Mouse (Mus musculus) cerebellum, postnatal 25 days (tissue): Measurements from ENCODE around the gene Gm27021.

Experiments used
- DNase-seq, 2 experiments: peaks; one replicate each; pipeline ENCODE4 v3.0.0; 2021; ENCODE audit warnings: mixed read lengths in 2 of 2

Gm27021 gene

GRCm38 (mm10) chr8:120563851-120564837, 103.7 kb downstream of the Gm27021 start:
- peak; percentile 74 to 76 for DNase-seq

DNA sequence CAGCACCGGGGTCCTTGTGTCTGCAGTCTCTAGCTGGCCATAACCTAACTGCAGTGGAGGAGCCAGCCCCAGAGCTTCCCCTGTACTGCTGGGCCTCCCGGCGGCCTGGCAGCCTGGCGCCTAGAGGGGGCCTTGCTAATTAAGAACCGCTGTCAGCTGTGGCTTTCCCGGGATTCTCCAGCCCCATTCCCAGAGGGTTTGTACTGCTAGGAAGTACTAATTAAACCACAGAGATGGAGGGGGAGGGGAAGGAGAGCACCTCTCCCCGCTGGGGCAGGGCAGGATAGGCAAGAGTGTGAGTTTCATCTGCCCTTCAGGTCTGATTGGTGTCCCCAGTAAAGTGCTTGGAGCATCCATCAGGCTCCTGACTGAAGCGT, 104.5 kb downstream of the Gm27021 start:
- DNase-seq = no peak

GRCm38 (mm10) chr8:120562680-120563347, 105.1 kb downstream of the Gm27021 start:
- DNase-seq = no peak

- DNase-seq = peak; percentile 57 to 74
These were observed 106.1 kb downstream of the Gm27021 start for GRCm38 (mm10) chr8:120561539-120562435.

DNA sequence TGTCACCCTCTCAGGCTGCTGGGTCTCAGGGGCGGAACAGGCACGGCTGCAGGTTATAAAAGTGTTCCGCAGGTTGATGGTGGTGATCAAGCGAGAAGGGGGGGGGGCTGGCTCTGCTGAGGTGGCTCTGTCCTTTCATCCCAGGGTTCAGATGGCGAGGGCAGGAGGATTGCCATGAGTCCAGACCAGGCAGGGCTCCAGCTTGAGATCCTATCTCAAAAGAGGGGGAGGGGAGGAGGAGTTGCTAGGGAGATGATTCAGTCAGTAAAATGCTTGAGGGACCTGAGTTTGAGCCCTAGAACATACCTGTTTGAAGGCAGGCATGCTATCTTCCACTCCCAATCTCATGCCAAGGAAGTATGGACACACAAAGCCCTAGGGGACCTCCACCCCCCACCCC, 107.3 kb downstream of the Gm27021 start:
- DNase-seq = no peak

- DNase-seq = peak; percentile 45 to 53
These were observed 108.2 kb downstream of the Gm27021 start for GRCm38 (mm10) chr8:120559654-120560053.
